Mouse (Mus musculus): Measurements from ENCODE around the gene Fez1.

Fez1 gene

DNA sequence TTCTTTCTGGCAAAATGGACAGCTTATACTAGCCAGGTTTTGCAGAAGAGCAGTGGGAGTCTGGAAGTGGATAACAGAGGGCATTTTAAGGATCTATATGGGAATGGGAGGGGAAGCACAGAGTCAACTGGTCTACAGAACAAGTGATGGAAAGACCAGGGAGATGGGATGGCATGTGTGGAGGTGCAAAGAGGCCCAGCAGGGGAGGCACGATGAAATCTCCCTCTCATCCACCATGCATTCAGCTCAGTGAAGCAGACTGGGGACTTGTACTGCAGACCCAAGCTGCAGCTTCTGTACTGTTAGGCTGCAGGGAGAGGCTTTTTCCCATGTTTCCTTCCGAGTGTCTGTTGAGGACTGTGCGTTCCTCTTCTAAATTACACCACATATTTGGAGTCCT, 12.2 kb downstream of the Fez1 start:
- DNase-seq (ENCODE audit: low spot score in 2 of 2), result no peak

DNA sequence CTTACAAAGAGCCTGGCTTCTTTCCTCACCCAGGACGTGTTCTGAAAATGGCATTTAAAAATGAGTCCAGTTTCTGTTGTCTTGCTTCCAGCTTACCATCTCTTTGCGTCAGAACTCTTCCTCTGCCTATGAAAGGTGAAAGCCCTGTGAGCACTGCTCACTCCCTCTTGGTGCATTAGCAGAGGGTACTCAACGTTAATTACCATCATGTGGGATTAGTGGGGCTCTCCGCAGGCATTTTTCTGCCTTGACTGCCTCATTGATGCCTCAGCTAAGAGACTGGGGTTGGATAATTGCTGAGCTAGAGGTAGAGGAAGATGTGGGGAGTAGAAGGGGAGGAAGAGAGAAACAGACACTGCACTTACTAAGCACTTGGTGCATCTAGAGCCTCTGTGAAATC, 24.7 kb downstream of the Fez1 start:
- no peak for DNase-seq (ENCODE audit: low spot score in 2 of 2)

- no peak for DNase-seq (ENCODE audit: low spot score in 2 of 2)
Measured at GRCm38 (mm10) chr9:36848661-36849060, 27.0 kb downstream of the Fez1 start.

DNA sequence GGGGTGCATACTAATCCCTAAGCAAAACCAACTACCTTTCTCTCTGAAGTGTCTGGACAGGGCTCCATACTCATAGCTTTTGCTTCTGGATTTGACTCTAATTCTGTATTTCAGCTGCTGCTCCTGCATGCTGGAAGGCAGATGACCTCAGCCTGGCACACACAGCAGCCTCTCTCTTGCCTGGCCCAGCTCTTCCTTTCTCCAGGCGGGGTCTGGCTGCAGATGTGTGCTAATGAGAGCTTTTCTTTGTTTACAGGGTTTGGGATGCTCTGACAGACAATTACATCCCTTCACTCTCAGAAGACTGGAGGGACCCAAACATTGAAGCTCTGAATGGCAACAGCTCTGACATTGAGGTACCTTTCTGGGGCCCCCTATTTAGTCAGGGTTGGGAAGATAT, 28.4 kb downstream of the Fez1 start:
- no peak for DNase-seq (ENCODE audit: low spot score in 2 of 2)

DNA sequence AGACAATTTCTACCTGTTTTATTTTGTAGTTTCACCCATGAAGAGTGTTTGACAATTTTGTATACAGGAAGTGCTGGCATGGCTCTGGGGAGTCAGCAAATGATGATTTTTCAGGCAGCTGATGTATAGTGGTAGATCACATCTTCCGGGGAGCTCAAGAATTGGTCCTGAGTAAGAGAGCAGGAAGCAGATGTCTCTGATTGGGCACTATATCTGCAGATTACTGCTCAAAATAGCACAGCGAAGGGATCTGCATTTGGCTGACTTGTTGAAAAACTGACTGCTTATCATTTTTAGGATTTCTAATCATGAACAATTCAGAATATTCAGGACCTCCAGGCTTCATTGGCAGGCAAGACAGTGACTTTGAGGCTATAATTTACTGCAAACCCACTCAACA, 30.5 kb downstream of the Fez1 start:
- DNase-seq (ENCODE audit: low spot score in 2 of 2), result no peak

DNA sequence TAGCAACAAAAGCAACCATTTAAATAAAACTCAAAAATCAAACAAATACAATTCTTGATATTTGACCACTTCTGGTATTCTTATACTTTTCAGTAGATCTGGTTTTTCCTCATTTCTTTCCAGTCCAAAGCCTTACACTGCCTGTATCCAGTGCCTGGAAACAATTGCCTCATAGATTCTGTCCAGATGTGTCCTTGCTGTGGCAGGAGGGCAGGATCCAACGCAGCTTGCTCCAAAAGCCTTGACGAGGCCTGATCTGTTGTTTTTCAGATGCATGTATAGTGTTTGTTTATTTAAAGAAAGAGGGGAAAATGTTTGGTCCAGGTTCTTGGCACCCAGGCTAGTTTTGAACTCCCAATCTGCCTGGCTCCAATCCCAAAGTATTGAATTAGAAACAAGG, 34.7 kb downstream of the Fez1 start:
- no peak for DNase-seq (ENCODE audit: low spot score in 2 of 2)

DNA sequence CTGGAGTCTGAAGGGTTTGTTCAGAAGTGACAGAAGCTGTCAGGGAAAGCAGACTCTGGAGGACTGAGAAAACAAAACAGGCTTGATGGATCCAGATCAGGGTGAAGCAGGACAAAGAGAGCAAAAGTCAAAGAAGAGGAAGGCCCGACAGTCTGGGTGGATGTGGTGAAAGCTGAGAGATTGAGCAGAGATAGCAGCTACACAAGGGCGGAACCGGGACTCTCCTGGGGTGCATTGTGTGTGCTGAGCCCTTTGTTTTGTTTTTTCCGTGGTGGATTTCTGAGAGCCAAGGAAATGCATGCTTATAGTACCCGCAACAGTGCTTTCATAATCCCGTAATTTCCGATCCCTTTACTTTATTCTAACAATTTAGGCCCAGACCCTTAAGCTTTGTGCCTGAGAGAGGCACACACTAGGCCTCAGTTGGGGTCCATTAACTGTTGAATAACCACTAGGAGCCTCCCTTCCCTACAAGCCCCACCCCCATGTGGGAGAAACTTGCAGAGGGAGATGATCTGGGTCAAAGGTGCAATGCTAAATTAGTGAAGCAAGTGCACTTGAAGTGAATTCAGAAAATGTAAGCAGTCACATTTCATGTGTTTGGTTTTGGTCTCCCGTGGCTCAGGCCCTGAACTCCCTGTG, 35.9 kb downstream of the Fez1 start:
- no peak for DNase-seq (ENCODE audit: low spot score in 2 of 2)

DNA sequence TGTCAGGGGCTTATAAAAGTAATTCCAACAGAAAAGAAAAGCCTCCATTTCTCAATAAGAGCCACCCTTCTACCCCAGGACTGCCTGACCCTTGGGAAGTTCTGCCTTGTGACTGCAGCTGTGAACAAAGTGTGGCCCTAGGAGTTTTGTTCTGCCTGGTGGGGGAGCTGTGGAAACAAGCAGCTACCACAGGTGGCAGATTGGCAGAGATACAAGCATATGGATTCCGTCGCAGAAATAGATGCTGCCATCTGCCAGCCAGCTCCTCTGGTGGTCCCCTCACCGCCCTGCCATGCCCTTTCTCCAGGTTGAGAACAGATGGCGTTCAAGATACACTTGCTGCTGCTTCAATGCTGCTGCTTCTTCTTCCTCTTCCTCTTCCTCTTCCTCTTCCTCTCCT, 37.0 kb downstream of the Fez1 start:
- peak; percentile 7 to 9 for DNase-seq (ENCODE audit: low spot score in 2 of 2)

- no peak for DNase-seq (ENCODE audit: low spot score in 2 of 2)
Measured at GRCm38 (mm10) chr9:36862576-36862975, 40.9 kb downstream of the Fez1 start.

DNA sequence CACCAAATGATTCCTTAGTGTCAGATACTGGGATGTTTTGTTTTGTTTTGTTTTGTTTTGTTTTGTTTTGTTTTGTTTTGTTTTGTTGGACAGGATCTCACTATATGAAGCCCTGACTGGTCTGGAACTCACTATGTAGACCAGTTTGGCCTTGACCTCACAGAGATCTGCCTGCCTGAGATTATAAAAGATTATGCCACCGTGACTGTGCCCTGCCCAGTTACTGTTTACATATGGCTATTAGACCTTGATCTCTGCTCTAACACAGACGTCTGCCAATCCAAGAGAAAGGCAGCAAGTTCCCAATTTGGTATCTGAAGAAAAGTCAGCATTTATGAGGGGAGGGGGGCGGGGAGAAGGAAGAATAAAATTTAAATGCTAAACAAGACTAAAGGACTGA, 42.0 kb downstream of the Fez1 start:
- no peak for DNase-seq (ENCODE audit: low spot score in 2 of 2)

- no peak for DNase-seq (ENCODE audit: low spot score in 2 of 2)
Measured at GRCm38 (mm10) chr9:36864862-36865813, 43.5 kb downstream of the Fez1 start.

DNA sequence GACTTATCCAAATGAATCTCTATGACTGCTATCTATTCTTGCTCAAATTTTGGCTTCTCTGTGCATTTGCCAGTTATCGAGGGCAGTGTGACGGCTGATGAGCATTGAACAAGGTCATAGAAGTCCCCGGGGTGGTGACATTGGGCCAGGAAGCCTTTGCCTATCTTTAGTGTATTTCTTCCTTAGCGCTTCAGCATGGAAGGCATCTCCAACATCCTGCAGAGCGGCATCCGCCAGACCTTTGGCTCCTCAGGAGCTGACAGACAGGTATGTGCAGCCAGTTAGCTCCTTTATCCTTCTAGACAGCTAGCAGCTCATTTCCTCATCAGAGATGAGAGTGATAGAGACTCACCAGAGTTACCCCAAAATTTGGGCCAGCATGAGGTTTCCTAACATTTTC, 47.0 kb downstream of the Fez1 start:
- no peak for DNase-seq (ENCODE audit: low spot score in 2 of 2)

DNA sequence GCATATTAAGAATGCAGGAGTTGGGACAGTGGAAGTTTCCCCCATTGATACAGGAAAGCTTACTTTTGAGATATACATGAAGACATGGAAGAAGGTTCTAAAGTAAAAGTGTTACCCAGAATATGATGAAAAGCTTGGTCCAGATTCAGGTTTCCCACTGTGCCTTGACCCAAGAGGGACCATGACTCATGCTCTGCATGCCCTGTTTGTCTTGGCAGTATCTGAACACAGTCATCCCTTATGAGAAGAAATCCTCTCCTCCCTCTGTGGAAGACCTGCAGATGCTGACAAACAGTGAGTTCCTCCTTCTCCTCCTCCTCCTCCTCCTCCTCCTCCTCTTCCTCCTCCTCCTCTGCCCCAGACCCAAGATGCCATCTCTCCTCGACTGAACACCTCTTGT, 48.6 kb downstream of the Fez1 start:
- no peak for DNase-seq (ENCODE audit: low spot score in 2 of 2)

GRCm38 (mm10) chr9:36873796-36874195, 52.1 kb downstream of the Fez1 start:
- no peak for DNase-seq (ENCODE audit: low spot score in 2 of 2)

- DNase-seq (ENCODE audit: low spot score in 2 of 2), result no peak
Measured at GRCm38 (mm10) chr9:36876313-36876712, 54.6 kb downstream of the Fez1 start.

DNA sequence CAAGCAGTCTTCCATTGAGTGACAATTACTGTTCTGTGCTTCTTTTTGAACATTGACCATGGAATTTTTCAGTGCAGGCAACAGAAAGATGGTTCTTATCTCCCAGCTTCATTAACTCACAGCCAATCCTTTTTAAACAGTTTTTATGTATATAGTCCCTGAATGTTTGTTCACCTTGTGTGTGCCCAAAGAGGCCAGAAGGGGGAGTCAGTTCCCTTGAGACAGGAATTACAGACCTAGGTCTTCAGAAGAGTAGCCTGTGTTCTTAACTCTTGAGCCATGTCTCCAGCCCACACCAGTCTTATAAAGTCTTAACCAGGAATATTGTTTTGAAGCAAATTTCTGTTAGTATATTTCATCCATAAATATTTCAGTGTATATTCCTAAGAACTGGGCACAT, 55.1 kb downstream of the Fez1 start:
- no peak for DNase-seq (ENCODE audit: low spot score in 2 of 2)

GRCm38 (mm10) chr9:36881615-36882014, 60.0 kb downstream of the Fez1 start:
- DNase-seq (ENCODE audit: low spot score in 2 of 2), result no peak

- DNase-seq (ENCODE audit: low spot score in 2 of 2), result no peak
Measured at GRCm38 (mm10) chr9:36882034-36882745, 60.5 kb downstream of the Fez1 start.

DNA sequence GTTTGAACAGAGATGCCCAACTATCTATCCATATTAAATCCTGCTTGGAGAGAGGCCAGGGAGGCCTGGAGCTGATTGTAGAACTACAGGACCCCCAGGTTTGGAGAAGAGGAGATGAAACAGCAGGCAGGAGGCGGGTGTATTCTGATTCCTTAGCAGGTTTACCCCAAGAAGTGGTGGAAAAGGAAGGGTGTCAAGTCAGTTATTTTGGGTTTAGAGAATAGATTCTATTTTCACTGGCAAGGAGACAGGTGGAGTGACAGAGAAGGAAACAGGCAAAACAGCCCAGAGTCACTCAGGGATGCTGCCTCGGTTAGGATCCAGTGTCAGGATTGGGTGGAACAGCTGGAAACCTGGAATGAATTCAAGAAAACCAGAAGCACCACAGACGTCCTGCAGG, 61.9 kb downstream of the Fez1 start:
- DNase-seq (ENCODE audit: low spot score in 2 of 2), result no peak

DNA sequence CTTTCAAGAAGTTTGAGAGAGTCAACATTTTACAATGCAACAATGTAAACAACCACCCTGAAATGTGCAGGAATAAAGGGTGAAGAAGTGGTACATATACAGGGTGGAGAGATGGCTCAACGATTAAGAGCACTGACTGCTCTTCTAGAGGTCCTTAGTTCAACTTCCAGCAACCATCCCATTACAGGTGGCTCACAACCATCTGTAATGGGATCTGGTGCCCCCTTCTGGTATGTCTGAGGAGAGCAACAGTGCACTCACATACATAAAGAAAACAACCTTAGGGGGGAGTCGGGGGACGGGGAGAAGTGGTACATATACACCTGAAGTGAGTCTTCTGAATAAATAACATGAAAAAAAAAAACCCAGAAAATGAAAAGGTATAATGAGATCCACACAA, 63.6 kb downstream of the Fez1 start:
- peak in 1 of 2 experiments; percentile 52 for DNase-seq (ENCODE audit: low spot score in 2 of 2)

- DNase-seq (ENCODE audit: low spot score in 2 of 2), result peak in 1 of 2 experiments; percentile 43
Measured at GRCm38 (mm10) chr9:36890552-36890951, 68.9 kb downstream of the Fez1 start.

- no peak for DNase-seq (ENCODE audit: low spot score in 2 of 2)
Measured at GRCm38 (mm10) chr9:36893413-36893990, 71.8 kb downstream of the Fez1 start.
